In genomic region chr9:53383951-53384866, GRCm38 (mm10) we compare ENCODE assay signal across 7 mouse cellular contexts. TPM values are rescaled to one million over a fixed set of nuclear protein-coding genes. Genes with fewer than 3 reads are reported as not detected.
DNase-seq lines count a peak whose midpoint lies in the region; ATAC-seq and TF ChIP-seq lines count a peak whose summit lies in the region.

TSS of gene Kdelc2 (plus strand) at chr9:53384025.

- intact Hi-C loops in left cerebral cortex, postnatal 4 days (cut with DNase I), result no loop called here

- no peaks in the 10 kb centered on the region for H3K9me3 ChIP-seq in intestine, postnatal 0 days (ENCODE audit: control insufficient read depth)
- H3K9me3 ChIP-seq in midbrain, embryonic 11.5 days (ENCODE audit: control insufficient read depth, low read length), result no peaks in the 10 kb centered on the region

- WGBS in intestine, postnatal 0 days, result under 1% methylated on average over 72 of the region's 75 CpGs
- 0% methylated on average over 72 of the region's 75 CpGs for WGBS in midbrain, embryonic 11.5 days

- ATAC-seq in granulocyte monocyte progenitor cell, adult 5-6 weeks (replicated peaks; ENCODE audit: poor library complexity, severe bottlenecking), result peak; percentile 84
- peak; percentile 88 for ATAC-seq in intestine, postnatal 0 days
- peak; percentile 97 for ATAC-seq in midbrain, embryonic 11.5 days (ENCODE audit: low FRiP score)

- no peaks in the 10 kb centered on the region for H3K27me3 ChIP-seq in intestine, postnatal 0 days (replicated peaks; ENCODE audit: control insufficient read depth, insufficient read depth, low read length)
- no peaks in the 10 kb centered on the region for H3K27me3 ChIP-seq in midbrain, embryonic 11.5 days (ENCODE audit: control insufficient read depth, insufficient read depth, low read length)

- peak within 1 kb of the TSS; percentile 84 for H3K9ac ChIP-seq in intestine, postnatal 0 days (ENCODE audit: low read depth, low read length)
- peak within 1 kb of the TSS; percentile 91 for H3K9ac ChIP-seq in midbrain, embryonic 11.5 days (ENCODE audit: low read length)

- peak; percentile 59 for TF ChIP-seq CTCF in intestine, postnatal 0 days (IDR thresholded peaks at IDR 0.05; ENCODE audit: low read depth)

- H3K4me2 ChIP-seq in intestine, postnatal 0 days (replicated peaks; ENCODE audit: low read depth), result peak within 1 kb of the TSS; percentile 90
- H3K4me2 ChIP-seq in midbrain, embryonic 11.5 days, result peak within 1 kb of the TSS; percentile 95

- H3K36me3 ChIP-seq in intestine, postnatal 0 days (ENCODE audit: control insufficient read depth, insufficient read depth), result peaks cover 7% of the 10 kb centered on the region; the same call in 1 of the 2 replicates
- H3K36me3 ChIP-seq in midbrain, embryonic 11.5 days (ENCODE audit: control insufficient read depth, insufficient read depth, low read length), result no peaks in the 10 kb centered on the region

- 0 out of 2 replicates have a peak, but pooled peaks cover 7% of the 10 kb centered on the region for H3K4me1 ChIP-seq in intestine, postnatal 0 days (replicated peaks; ENCODE audit: control insufficient read depth, insufficient read depth, low read length)
- 0 out of 2 replicates have a peak, but pooled peaks cover 5% of the 10 kb centered on the region for H3K4me1 ChIP-seq in midbrain, embryonic 11.5 days (ENCODE audit: control insufficient read depth, insufficient read depth, low read length)

- peak; percentile 84 for DNase-seq in adrenal gland, postnatal 14 days
- DNase-seq in embryo, embryonic 9.5 days (ENCODE audit: extremely low spot score), result peak; percentile 85
- peak; percentile 80 for DNase-seq in left cerebral cortex, postnatal 4 days
- DNase-seq in midbrain, embryonic 11.5 days (ENCODE audit: low spot score, missing footprints), result peak; percentile 97
- DNase-seq in right cerebral cortex, postnatal 4 days, result peak; percentile 65

- H3K27ac ChIP-seq in intestine, postnatal 0 days (ENCODE audit: low read depth, low read length), result peak within 1 kb of the TSS; percentile 94
- H3K27ac ChIP-seq in midbrain, embryonic 11.5 days (ENCODE audit: low read depth, low read length), result peak within 1 kb of the TSS; percentile 73

- H3K4me3 ChIP-seq in intestine, postnatal 0 days (ENCODE audit: low read depth, low read length), result peak within 1 kb of the TSS; percentile 70
- H3K4me3 ChIP-seq in midbrain, embryonic 11.5 days (ENCODE audit: low read depth, low read length), result peak within 1 kb of the TSS; percentile 67

RNA-seq across cellular contexts. Expression of gene Kdelc2, which starts in this region (rescaled TPM):
- total RNA-seq in adrenal gland, postnatal 14 days (2021), result 12.1 and 12.4 TPM in 2 replicates
- total RNA-seq in granulocyte monocyte progenitor cell, adult 5-6 weeks (2014; fragmentation: Nextera tagmentation), result 7.3 and 14.1 TPM in 2 replicates
- 11.4 and 12.2 TPM in 2 replicates for total RNA-seq in granulocyte monocyte progenitor cell, adult 5-6 weeks (2017)
- 10.5 and 11.7 TPM in 2 replicates for polyA plus RNA-seq in intestine, postnatal 0 days (2015; fragmentation: Nextera tagmentation; extraction: Ambion mirVana)
- total RNA-seq in left cerebral cortex, postnatal 4 days (2021), result 1 to 10 TPM; 5.7 to 6.6 TPM
- 11.0 and 12.9 TPM in 2 replicates for polyA plus RNA-seq in midbrain, embryonic 11.5 days (2014; fragmentation: Nextera tagmentation; extraction: Ambion mirVana)

Comparison
In these comparisons a context has a peak if more than half of its experiments do, and no peak if none do; other contexts are left out.
1. Peak in every context shown above with its lines: DNase-seq, ATAC-seq, H3K4me3 ChIP-seq and H3K27ac ChIP-seq.